ENCODE assay signal across 12 mouse cellular contexts in genomic region chr19:53538796-53539195, GRCm38 (mm10). TPM values are rescaled to one million over a fixed set of nuclear protein-coding genes. Genes with fewer than 3 reads are reported as not detected.
DNase-seq lines count a peak whose midpoint lies in the region; ATAC-seq and TF ChIP-seq lines count a peak whose summit lies in the region.
"Had no signal": no experiment of that assay in that cellular context is flagged by ENCODE, and none has a peak within 500 bp of the region (broad histone marks: within the 10 kb centered on the region; RNA-seq: fewer than 3 reads in every experiment).

No protein-coding gene starts in this region.

- ATAC-seq in forebrain, embryonic 13.5 days = no peak
- ATAC-seq: hindbrain, embryonic 16.5 days had no signal

- H3K9ac ChIP-seq in forebrain, embryonic 13.5 days = no peak overlapping the region
- H3K9ac ChIP-seq: heart, embryonic 15.5 days had no signal

- no peak overlapping the region for H3K27ac ChIP-seq in kidney, adult 2 months (ENCODE audit: insufficient read depth, low read depth, low read length)
- no peak overlapping the region for H3K27ac ChIP-seq in forebrain, embryonic 13.5 days
- H3K27ac ChIP-seq: heart, embryonic 15.5 days had no signal

- TF ChIP-seq CTCF in kidney, adult 2 months (conservative IDR thresholded peaks at IDR 0.05; ENCODE audit: insufficient read depth, insufficient read length, low read depth, low read length) = no peak

- H3K4me1 ChIP-seq in kidney, adult 2 months (ENCODE audit: control insufficient read depth, insufficient read depth, low read length) = no peaks in the 10 kb centered on the region
- no peaks in the 10 kb centered on the region for H3K4me1 ChIP-seq in forebrain, embryonic 13.5 days

- no peak overlapping the region for H3K4me2 ChIP-seq in forebrain, embryonic 13.5 days
- H3K4me2 ChIP-seq: heart, embryonic 15.5 days had no signal

- H3K27me3 ChIP-seq in kidney, adult 2 months (replicated peaks; ENCODE audit: control insufficient read depth, insufficient read depth, low read length) = no peaks in the 10 kb centered on the region
- no peaks in the 10 kb centered on the region for H3K27me3 ChIP-seq in forebrain, embryonic 13.5 days
- H3K27me3 ChIP-seq: heart, embryonic 15.5 days had no signal

- H3K9me3 ChIP-seq in forebrain, embryonic 13.5 days (replicated peaks) = no peaks in the 10 kb centered on the region
- H3K9me3 ChIP-seq: heart, embryonic 15.5 days had no signal

- DNase-seq in cerebellum, adult 9-11 months = peak; percentile 29
- DNase-seq in cerebellum, adult 18-20 months = no peak
- DNase-seq in CD4-positive helper T cell, adult 2 months (ENCODE audit: low read depth, low spot score) = peak; percentile 46
- peak; percentile 59 for DNase-seq in kidney, adult 2 months
- DNase-seq in lung, postnatal 36 days = peak; percentile 73
- DNase-seq in urinary bladder, postnatal 4 days (ENCODE audit: low spot score in 2 of 2) = no peak
- no peak for DNase-seq in adrenal gland, postnatal 10 days
- DNase-seq: gastrocnemius, postnatal 36 days; right cerebral cortex, postnatal 25 days had no signal

- 58% methylated on average over 5 of the region's 5 CpGs for WGBS in kidney, adult 2 months
- 64% methylated on average over 5 of the region's 5 CpGs for WGBS in forebrain, embryonic 13.5 days

- H3K36me3 ChIP-seq in kidney, adult 2 months (ENCODE audit: control insufficient read depth, insufficient read depth, low read length) = no peaks in the 10 kb centered on the region
- H3K36me3 ChIP-seq in forebrain, embryonic 13.5 days (ENCODE audit: poor library complexity, severe bottlenecking) = no peaks in the 10 kb centered on the region

- H3K4me3 ChIP-seq in kidney, adult 2 months (ENCODE audit: insufficient read depth, low read depth, low read length) = no peak overlapping the region
- H3K4me3 ChIP-seq in forebrain, embryonic 13.5 days = no peak overlapping the region
- H3K4me3 ChIP-seq: heart, embryonic 15.5 days had no signal

- no peak for TF ChIP-seq POLR2A in kidney, adult 2 months (IDR thresholded peaks at IDR 0.05; ENCODE audit: low read depth, low read length)

RNA-seq across cellular contexts. Expression of gene Dusp5, which starts 9.9 kb away (rescaled TPM):
- 1.0 and 2.0 TPM in 2 replicates for polyA plus RNA-seq in kidney, adult 2 months (2012; rRNA removed)
- 1.5 and 1.8 TPM in 2 replicates for polyA plus RNA-seq in forebrain, embryonic 13.5 days (2015; fragmentation: Nextera tagmentation; extraction: Ambion mirVana)
- total RNA-seq in adrenal gland, postnatal 10 days (2021) = 10 to 100 TPM in 1 of 2 experiments, 1 to 10 TPM in 1; 6.2 to 11.0 TPM

RNA-seq across cellular contexts. Expression of gene Nutf2-ps1, which starts 50.1 kb away (rescaled TPM):
- polyA plus RNA-seq in kidney, adult 2 months (2012; rRNA removed) = 96.4 and 112 TPM in 2 replicates
- polyA plus RNA-seq in forebrain, embryonic 13.5 days (2015; fragmentation: Nextera tagmentation; extraction: Ambion mirVana) = 412 and 436 TPM in 2 replicates
- 10 to 100 TPM; 76.4 to 81.0 TPM for total RNA-seq in adrenal gland, postnatal 10 days (2021)

Comparison
In these comparisons a context has a peak if more than half of its experiments do, and no peak if none do; other contexts are left out.
1. DNase-seq: peak in cerebellum, adult 9-11 months (single experiment), CD4-positive helper T cell, adult 2 months (single experiment), kidney, adult 2 months (single experiment) and lung, postnatal 36 days (single experiment); none in cerebellum, adult 18-20 months (0 of 2), urinary bladder, postnatal 4 days (0 of 2) and adrenal gland, postnatal 10 days (single experiment).